Mouse (Mus musculus): ENCODE data around the gene Cyp39a1. TPM values are rescaled to one million over a fixed set of nuclear protein-coding genes. Genes with fewer than 3 reads are reported as not detected.

Gene Cyp39a1
- polyA plus RNA-seq (2017; shearing (Covaris generic)): 1 to 10 TPM in 1 of 2 experiments, under 1 TPM in 1; 0.74 to 2.3 TPM

DNA sequence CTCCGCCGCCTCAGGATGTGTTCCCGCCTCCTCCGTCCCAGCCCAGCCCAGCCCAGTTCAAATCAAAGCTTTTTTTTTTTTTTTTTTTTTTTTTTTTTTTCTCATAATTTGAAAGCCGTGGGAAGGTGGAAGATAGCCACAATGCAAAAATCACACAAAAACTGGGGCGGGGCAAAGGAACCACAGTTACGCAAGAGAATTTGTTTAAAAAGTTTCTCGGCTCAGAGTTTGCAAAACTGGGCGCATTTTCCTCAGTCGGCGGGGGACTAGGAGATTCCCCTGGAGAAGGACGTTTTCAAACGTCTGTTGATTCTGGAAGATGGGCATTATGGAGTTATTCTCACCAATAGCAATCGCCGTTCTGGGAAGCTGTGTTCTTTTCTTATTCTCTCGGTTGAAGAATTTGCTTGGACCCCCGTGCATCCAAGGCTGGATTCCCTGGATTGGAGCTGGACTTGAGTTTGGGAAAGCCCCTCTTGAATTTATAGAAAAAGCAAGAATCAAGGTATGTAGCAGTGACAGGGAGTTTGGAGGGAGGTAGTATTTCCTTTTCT, at the start of gene Cyp39a1:
TSS of gene Cyp39a1 (plus strand) at position 136 of the 554 bp plus-strand sequence.
- ATAC-seq: no peak

GRCm38 (mm10) chr17:43619156-43619555, 48.1 kb upstream of the Cyp39a1 start:
- ATAC-seq: no peak

DNA sequence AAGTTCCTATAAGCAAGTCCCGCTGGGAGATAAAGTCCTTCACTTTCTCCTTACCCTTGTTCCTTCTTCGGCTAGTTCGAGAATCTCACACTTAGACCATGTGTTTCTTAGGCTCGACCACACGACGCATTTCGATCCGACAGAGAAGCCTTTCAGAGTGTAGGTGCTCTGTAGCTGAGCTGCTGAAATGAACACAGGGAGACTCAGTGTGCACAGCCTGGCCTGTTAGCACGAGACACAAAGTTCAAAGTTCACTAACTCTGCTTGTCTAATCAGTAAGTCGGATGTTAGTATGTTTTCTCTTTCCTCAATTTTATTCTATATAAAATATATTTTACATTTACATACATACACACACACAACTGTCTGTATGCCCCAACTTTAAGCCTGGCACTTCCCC, 45.1 kb upstream of the Cyp39a1 start:
- ATAC-seq: no peak

DNA sequence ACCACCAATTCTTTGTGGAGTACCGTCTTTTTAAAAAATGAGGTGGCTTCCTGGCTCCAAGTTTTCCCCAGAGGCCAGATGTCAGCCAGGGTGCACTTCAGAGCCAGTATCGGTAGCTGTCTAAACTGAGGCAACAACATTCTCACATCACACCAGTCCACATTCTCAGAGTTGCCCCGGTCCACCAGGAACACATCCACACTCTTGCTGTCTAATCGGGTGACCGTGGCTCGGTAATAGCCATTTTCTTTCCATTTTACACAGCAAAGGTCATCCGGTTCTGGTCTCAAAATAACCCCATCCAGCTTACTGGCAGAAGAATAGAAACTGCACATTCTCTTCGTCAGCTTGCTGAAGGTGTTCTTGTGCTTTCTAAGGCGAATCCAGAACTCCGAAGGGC, 39.0 kb upstream of the Cyp39a1 start:
- ATAC-seq: no peak

DNA sequence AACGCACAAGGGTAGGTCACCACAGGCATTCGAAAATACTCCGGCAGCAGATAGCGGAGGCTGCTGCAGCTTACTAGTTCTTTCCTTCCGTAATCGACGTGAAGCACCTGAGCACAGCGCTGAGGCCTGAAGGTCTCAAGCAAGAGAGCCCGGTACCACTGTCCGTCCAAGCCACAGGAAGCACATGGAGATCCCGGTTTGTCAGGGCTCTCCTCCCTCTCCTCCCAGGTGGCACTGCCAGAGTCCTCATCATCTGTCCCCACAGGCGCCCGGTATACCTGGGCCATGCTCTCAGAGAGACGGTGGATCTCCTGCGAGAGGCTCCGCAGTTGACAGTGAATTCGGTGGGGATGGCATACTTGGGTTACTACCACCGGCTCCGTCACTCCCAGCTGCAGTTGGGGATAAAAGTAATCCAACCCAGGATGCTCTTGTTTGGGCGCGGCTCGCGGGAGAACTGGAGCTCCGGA, 38.2 kb upstream of the Cyp39a1 start:
- ATAC-seq: no peak

DNA sequence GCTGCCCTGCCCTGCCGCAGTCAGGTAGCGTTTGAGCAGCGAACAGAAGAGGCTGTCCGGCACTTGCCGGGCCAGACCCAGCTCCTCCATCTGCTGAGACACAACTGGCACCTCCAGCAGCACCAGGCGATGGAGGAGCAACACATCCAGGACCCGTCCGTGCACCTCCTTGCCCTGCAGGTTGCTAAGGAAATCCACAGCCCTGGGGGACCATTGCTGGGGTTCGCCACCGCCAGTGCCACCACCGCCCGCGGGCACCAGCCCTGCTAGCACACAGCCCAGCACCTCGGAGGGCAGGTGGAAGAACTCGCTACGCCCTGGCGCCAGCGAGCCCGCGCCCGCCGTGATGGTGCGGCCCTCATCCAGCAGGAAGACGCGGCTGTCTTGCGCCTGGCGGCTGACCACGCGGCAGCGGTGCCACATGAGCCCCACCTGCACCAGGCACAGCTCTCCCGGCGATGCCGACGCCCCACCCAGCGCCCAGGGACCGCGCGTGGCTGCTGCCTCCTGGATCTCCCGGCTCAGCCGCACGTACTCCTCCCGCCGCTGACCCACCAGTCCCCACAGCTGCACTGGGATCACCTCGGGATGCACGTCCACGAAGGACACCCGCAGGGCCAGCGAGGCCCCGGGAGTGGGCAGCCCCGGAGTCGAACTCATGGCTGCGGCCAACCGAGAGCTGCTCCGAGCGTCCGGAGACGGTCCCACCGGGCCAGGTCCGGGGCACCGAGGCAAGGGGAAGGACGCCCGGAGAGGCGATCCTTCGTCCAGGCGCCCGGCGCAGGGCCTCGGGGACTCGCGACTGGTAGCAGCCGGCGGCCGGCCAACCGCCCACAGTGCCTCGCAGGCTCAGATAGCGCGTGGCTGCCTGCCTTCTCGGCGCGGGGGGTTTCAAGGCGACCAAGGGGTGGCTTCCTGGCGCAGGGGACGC, 37.5 kb upstream of the Cyp39a1 start, which contains the start of gene Tdrd6:
TSS of gene Tdrd6 (minus strand) at position 804 of the 931 bp plus-strand sequence.
- no peak for ATAC-seq

- no peak for ATAC-seq
These were observed 36.8 kb upstream of the Cyp39a1 start for GRCm38 (mm10) chr17:43630427-43630760.

DNA sequence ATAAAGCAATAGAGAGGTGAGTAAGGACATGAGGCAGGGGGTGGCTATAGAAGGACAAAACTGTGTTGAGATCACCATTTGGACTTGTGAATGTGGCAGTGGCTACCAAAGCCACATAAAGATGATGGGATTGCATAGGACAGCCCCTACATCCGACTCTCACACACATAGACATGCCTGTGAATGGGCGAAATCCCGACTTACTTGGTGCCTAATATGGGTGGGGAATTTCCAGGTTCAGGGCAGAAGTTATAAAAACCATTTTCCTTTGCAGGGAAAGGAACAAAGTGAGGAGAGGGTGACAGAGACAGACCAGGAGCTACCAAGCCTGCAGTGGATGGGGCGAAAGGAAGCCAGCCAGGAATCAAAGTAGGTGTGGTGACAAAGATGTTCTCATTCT, 30.1 kb upstream of the Cyp39a1 start:
- ATAC-seq: no peak

DNA sequence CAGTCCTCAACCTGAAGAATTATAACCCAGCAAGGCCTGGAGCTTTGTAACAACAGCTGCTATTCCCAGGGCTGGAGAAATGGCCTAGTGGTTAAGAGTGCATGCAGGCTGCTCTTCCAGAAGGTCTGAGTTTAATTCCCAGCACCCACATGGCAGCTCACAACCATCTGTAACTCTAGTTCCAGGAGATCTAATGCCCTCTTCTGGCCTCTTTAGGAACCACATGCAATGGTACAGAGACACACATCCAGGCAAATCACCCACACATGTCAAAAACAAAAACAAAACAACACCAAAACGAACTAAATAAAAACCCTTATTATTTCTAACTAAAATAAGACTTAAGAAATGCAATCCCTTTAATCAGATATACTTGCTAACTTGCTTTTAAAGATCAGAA, 26.4 kb upstream of the Cyp39a1 start:
- no peak for ATAC-seq

GRCm38 (mm10) chr17:43643191-43643590, 24.0 kb upstream of the Cyp39a1 start:
- ATAC-seq: no peak

DNA sequence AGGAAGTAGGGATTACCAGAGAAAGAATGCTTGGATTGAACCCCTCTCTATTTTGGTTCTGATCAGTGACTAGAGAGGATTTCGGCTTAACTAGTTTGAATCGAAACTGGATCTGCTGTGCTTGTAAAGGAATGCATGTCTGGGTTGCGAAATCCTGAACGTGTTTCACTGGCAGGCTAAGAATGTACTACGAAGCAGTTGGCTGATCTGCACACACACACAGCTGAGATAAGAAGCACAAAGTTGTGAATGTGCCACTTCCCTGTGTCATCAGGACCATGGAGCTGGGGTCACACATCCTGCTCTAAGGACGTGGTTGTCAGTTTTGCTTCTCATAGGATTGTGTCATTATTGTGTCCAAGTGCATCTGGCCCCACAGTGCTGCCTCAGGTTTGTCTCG, 22.9 kb upstream of the Cyp39a1 start:
- ATAC-seq: no peak

DNA sequence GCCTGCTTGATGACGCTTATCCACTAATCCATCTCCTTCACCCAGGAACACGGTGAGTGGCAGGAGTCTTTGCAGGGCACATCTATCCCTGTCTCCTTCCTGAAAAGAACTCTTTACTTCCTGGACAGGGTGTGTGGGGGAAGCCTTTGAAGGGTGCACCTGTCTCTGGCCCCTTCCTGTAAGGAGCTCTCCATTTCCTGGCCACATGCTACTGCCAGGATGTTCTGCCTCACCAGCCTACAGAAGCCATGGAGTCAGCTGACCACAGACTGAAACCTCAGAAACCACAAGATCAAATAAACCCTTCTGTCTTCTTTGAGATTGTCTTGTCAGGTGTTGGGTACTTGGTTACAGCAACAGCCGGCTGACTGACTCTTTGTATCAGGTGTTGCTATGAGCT, 22.1 kb upstream of the Cyp39a1 start:
- no peak for ATAC-seq

GRCm38 (mm10) chr17:43646925-43647324, 20.3 kb upstream of the Cyp39a1 start:
- ATAC-seq: no peak

- peak; percentile 45 for ATAC-seq
These were observed 17.4 kb upstream of the Cyp39a1 start for GRCm38 (mm10) chr17:43649641-43650436.

DNA sequence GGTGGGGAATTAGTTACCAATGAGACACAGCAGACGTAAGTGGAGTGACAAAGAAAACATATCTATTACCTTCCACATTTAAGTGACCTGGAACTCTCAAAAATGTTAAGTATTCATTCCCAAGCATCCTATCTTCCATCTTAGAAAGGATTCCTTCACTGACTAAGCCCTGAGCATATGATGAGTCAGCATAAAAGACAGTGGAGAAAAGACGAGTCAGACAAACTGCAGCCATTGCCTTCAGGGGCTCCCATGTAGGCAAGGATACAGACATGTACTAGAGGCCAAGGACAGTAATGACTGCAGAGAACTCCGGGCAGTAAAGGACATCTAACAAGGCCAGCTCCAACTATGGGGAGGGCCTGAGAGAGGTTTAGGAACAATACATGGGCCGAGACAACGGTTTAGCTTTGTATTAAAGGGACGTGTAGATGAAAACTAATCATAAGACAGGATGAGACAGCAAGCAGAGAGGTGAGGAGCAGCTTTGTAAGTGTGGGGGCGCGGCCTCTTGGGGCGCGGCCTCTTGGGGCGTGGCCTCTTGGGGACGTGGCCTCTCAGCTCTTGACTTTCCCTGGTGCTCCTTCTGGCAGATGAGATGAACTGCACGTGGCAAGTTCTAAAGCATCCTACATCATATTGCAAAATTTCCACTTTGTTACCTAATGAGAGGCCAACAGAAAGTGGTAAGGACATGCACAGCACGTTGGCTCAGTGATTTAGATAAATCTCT, 15.7 kb upstream of the Cyp39a1 start:
- no peak for ATAC-seq

DNA sequence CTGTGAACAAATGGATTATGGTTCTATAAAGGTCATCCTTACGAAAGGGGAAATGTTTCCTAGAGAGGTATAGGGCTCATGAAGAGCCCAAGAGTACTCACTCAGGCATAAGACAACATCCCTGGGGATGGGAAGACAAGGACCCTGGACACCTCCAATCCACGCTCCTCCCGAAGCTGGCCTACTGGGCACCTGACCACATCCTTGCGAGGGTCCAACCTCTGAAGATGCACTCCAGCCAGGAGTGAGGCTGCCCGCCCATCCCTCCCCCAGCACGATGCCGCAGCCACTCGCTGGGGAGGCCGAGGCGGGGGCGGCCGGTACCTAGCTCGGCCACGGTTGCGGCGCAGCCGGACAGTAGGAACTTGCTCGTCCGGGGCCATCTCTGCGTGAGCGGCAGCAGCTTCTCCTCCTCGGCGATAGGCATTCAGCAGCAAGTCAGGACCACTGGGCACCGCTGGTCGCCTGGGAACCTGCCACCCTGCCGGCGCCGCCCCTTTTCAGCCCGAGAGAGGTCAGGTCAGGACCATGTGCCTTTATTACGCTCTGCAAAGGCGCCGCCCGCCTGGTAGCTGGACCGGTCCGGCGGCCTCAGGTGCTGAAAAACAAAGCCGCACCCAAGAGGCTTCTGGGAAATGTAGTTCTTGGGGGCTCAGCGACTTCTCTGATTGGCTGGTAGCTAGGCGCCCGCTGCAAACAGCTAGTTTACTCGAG, 492 bp upstream of the Cyp39a1 start, which contains the start of gene Slc25a27:
TSS of gene Slc25a27 (minus strand) at position 639 of the 714 bp plus-strand sequence.
- peak; percentile 99 for ATAC-seq

GRCm38 (mm10) chr17:43669145-43669695, 2.0 kb downstream of the Cyp39a1 start:
- ATAC-seq: no peak

- no peak for ATAC-seq
These were observed 4.7 kb downstream of the Cyp39a1 start for GRCm38 (mm10) chr17:43671907-43672306.

- no peak for ATAC-seq
These were observed 8.0 kb downstream of the Cyp39a1 start for GRCm38 (mm10) chr17:43675228-43675627.

DNA sequence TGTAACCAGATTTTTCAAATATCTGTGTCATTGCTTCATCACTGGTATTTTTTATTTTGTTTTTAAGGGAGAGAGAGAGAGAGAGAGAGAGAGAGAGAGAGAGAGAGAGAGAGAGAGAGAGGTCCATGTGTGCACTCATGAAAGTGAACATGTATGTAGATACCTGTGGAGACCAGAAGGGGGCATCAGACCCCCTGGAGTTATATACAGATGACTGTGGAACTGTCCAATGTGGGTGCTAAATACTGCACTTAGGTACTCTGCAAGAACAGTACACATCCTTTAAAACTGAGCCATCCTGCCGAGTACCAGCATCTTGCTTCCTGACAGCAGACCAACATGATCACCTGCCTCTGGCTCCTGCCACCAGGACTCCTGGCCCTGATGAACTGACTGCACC, 9.0 kb downstream of the Cyp39a1 start:
- no peak for ATAC-seq

- no peak for ATAC-seq
These were observed 10.1 kb downstream of the Cyp39a1 start for GRCm38 (mm10) chr17:43677317-43677716.
